Mouse (Mus musculus): ENCODE results near the gene Derl3. TPM values are rescaled to one million over a fixed set of nuclear protein-coding genes. Genes with fewer than 3 reads are reported as not detected.

Derl3 gene
- polyA plus RNA-seq, 1 experiment from 2014 or later = 9.6 TPM

GRCm38 (mm10) chr10:75896208-75896607, 3.0 kb downstream of the Derl3 start:
- H3K36me3 ChIP-seq (ENCODE audit: control insufficient read depth, insufficient read depth, low read length) = peaks cover 9% of the 10 kb centered on the region
- peaks cover 15% of the 10 kb centered on the region for H3K4me1 ChIP-seq (ENCODE audit: control insufficient read depth, insufficient read depth, low read length)
- no peak overlapping the region for H3K4me3 ChIP-seq (replicated peaks; ENCODE audit: low read length)
- H3K27ac ChIP-seq (ENCODE audit: low read length) = no peak overlapping the region
- H3K9ac ChIP-seq (ENCODE audit: low read length) = no peak overlapping the region
- WGBS = 86% methylated on average over 1 of the region's 1 CpGs
- H3K27me3 ChIP-seq (ENCODE audit: control insufficient read depth, insufficient read depth, low read length) = no peaks in the 10 kb centered on the region
- no peak overlapping the region for H3K4me2 ChIP-seq (ENCODE audit: low read depth, low read length)
- ATAC-seq (ENCODE audit: insufficient read depth, low FRiP score) = no peak
- H3K9me3 ChIP-seq (replicated peaks; ENCODE audit: control insufficient read depth, low read length) = no peaks in the 10 kb centered on the region

- peaks cover 15% of the 10 kb centered on the region for H3K4me1 ChIP-seq (ENCODE audit: control insufficient read depth, insufficient read depth, low read length)
- no peak overlapping the region for H3K4me3 ChIP-seq (replicated peaks; ENCODE audit: low read length)
- no peak for ATAC-seq (ENCODE audit: insufficient read depth, low FRiP score)
- no peak overlapping the region for H3K27ac ChIP-seq (ENCODE audit: low read length)
- H3K9ac ChIP-seq (ENCODE audit: low read length) = no peak overlapping the region
- H3K9me3 ChIP-seq (replicated peaks; ENCODE audit: control insufficient read depth, low read length) = no peaks in the 10 kb centered on the region
- H3K4me2 ChIP-seq (ENCODE audit: low read depth, low read length) = no peak overlapping the region
- no peaks in the 10 kb centered on the region for H3K27me3 ChIP-seq (ENCODE audit: control insufficient read depth, insufficient read depth, low read length)
- H3K36me3 ChIP-seq (ENCODE audit: control insufficient read depth, insufficient read depth, low read length) = peaks cover 17% of the 10 kb centered on the region
- 37% methylated on average over 6 of the region's 6 CpGs for WGBS
These were observed 4.2 kb downstream of the Derl3 start for GRCm38 (mm10) chr10:75897373-75897772.

DNA sequence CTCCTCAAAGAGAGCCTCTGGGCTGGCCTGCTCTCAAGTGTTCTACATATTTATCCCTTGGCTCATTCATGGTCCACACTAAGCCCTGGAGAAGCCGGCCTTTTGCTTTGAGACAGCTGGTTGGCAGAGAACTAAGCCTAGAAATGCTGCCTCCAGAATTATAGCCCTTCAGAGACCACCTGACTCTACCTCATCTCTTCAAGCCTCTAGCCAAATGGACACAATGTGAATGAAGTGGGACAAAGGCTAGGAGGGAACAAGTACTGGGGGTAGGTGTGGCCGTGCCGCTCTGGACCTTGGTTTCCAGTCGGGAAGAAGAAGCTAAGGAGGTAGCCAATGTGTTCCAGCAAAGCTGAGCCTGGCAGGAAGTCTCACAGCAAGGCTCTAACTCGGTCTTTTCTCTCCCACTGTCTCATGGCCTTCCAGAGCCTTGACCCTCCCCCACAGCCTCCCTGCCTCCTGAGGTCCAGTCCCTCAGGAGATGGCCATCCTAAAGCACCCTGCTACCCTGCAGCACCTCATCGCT, 4.9 kb downstream of the Derl3 start:
- Histone ChIP-seq H3K4me2 (ENCODE audit: low read depth, low read length) (no peak overlapping the region), H3K9ac (ENCODE audit: low read length) (no peak overlapping the region; the same call in 1 of the 2 replicates), H3K27me3 (ENCODE audit: control insufficient read depth, insufficient read depth, low read length) (no peaks in the 10 kb centered on the region), H3K27ac (ENCODE audit: low read length) (peak overlapping the region; percentile 26; the same call in 1 of the 2 replicates), H3K36me3 (ENCODE audit: control insufficient read depth, insufficient read depth, low read length) (peaks cover 24% of the 10 kb centered on the region), H3K4me1 (ENCODE audit: control insufficient read depth, insufficient read depth, low read length) (peaks cover 15% of the 10 kb centered on the region), H3K9me3 (replicated peaks; ENCODE audit: control insufficient read depth, low read length) (no peaks in the 10 kb centered on the region), H3K4me3 (replicated peaks; ENCODE audit: low read length) (no peak overlapping the region)
- ATAC-seq (ENCODE audit: insufficient read depth, low FRiP score) = no peak
- WGBS = 75% methylated on average over 6 of the region's 6 CpGs

- no peak; the same call in 1 of the 2 replicates for ATAC-seq (ENCODE audit: insufficient read depth, low FRiP score)
- no peak overlapping the region for H3K9ac ChIP-seq (ENCODE audit: low read length)
- WGBS = 45% methylated on average over 3 of the region's 3 CpGs
- no peak overlapping the region for H3K4me3 ChIP-seq (replicated peaks; ENCODE audit: low read length)
- H3K9me3 ChIP-seq (replicated peaks; ENCODE audit: control insufficient read depth, low read length) = no peaks in the 10 kb centered on the region
- peak overlapping the region; percentile 26; the same call in 1 of the 2 replicates for H3K27ac ChIP-seq (ENCODE audit: low read length)
- H3K27me3 ChIP-seq (ENCODE audit: control insufficient read depth, insufficient read depth, low read length) = no peaks in the 10 kb centered on the region
- H3K36me3 ChIP-seq (ENCODE audit: control insufficient read depth, insufficient read depth, low read length) = peaks cover 25% of the 10 kb centered on the region
- H3K4me2 ChIP-seq (ENCODE audit: low read depth, low read length) = no peak overlapping the region
- peaks cover 9% of the 10 kb centered on the region for H3K4me1 ChIP-seq (ENCODE audit: control insufficient read depth, insufficient read depth, low read length)
These were observed 5.6 kb downstream of the Derl3 start for GRCm38 (mm10) chr10:75898846-75899245.

DNA sequence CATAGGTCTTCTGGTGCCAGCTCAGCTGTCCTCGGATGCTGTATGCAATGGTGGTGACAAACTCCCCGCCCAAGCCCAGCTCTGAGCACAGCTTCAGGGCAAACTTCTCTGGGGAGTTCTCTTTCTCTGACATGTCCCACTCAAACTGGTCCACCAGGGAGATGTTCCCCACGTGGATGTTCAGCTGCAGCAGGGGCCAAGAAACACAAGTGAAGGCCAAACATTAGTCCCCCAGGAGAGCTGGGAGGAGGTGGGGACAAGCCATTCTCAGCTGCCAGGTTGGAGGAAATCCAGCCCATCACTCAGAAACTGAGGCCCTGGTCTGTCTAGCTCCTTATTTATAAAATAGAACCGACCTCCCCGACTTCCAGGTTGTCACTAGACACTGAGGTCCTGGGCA, 11.2 kb downstream of the Derl3 start:
- ATAC-seq (ENCODE audit: insufficient read depth, low FRiP score) = no peak
- Histone ChIP-seq H3K36me3 (ENCODE audit: control insufficient read depth, insufficient read depth, low read length) (peaks cover 28% of the 10 kb centered on the region; the same call in 1 of the 2 replicates), H3K9me3 (replicated peaks; ENCODE audit: control insufficient read depth, low read length) (no peaks in the 10 kb centered on the region), H3K4me3 (replicated peaks; ENCODE audit: low read length) (no peak overlapping the region), H3K4me1 (ENCODE audit: control insufficient read depth, insufficient read depth, low read length) (no peaks in the 10 kb centered on the region), H3K4me2 (ENCODE audit: low read depth, low read length) (no peak overlapping the region), H3K27me3 (ENCODE audit: control insufficient read depth, insufficient read depth, low read length) (no peaks in the 10 kb centered on the region), H3K9ac (ENCODE audit: low read length) (no peak overlapping the region), H3K27ac (ENCODE audit: low read length) (no peak overlapping the region)
- 85% methylated on average over 5 of the region's 5 CpGs for WGBS

GRCm38 (mm10) chr10:75906882-75907281, 13.7 kb downstream of the Derl3 start:
- no peaks in the 10 kb centered on the region for H3K27me3 ChIP-seq (ENCODE audit: control insufficient read depth, insufficient read depth, low read length)
- WGBS = 87% methylated on average over 4 of the region's 4 CpGs
- H3K9me3 ChIP-seq (replicated peaks; ENCODE audit: control insufficient read depth, low read length) = no peaks in the 10 kb centered on the region
- H3K27ac ChIP-seq (ENCODE audit: low read length) = no peak overlapping the region
- H3K36me3 ChIP-seq (ENCODE audit: control insufficient read depth, insufficient read depth, low read length) = peaks cover 36% of the 10 kb centered on the region
- no peak overlapping the region for H3K4me2 ChIP-seq (ENCODE audit: low read depth, low read length)
- H3K9ac ChIP-seq (ENCODE audit: low read length) = no peak overlapping the region
- H3K4me3 ChIP-seq (replicated peaks; ENCODE audit: low read length) = no peak overlapping the region
- no peak for ATAC-seq (ENCODE audit: insufficient read depth, low FRiP score)
- no peaks in the 10 kb centered on the region for H3K4me1 ChIP-seq (ENCODE audit: control insufficient read depth, insufficient read depth, low read length)

GRCm38 (mm10) chr10:75910698-75911097, 17.5 kb downstream of the Derl3 start:
- H3K4me3 ChIP-seq (replicated peaks; ENCODE audit: low read length) = no peak overlapping the region
- 84% methylated on average over 2 of the region's 2 CpGs for WGBS
- H3K4me1 ChIP-seq (ENCODE audit: control insufficient read depth, insufficient read depth, low read length) = no peaks in the 10 kb centered on the region
- H3K36me3 ChIP-seq (ENCODE audit: control insufficient read depth, insufficient read depth, low read length) = peaks cover 18% of the 10 kb centered on the region
- no peaks in the 10 kb centered on the region for H3K9me3 ChIP-seq (replicated peaks; ENCODE audit: control insufficient read depth, low read length)
- no peak overlapping the region for H3K4me2 ChIP-seq (ENCODE audit: low read depth, low read length)
- H3K27ac ChIP-seq (ENCODE audit: low read length) = no peak overlapping the region
- no peak for ATAC-seq (ENCODE audit: insufficient read depth, low FRiP score)
- no peak overlapping the region for H3K9ac ChIP-seq (ENCODE audit: low read length)
- H3K27me3 ChIP-seq (ENCODE audit: control insufficient read depth, insufficient read depth, low read length) = no peaks in the 10 kb centered on the region

DNA sequence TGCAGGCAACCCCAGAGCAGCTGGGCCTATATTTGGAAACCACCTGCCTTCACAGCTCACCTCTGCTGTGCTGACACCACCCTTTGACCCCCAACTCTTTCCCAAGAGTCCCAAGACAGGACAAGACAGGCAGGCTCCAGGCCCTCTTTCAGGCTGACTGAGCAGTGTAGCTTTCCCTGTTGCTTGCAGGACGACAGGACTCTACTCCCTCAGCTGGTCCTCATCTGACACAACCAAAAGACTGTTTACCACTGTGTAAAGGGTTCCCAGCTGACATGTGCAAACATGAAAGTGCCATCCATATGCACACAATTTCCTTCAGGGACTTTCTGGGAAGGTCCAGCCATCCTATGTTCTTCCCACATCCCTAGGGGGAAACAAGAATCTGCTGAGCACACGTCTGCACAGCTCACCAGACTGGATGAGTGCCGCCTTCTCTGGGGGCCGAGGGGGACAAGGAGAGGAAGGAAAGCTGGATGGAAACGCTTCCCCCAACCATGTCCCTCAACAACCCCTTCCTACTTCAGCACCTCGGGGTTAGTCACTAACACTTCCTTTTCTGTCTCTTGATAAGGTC, 19.9 kb downstream of the Derl3 start:
- H3K27me3 ChIP-seq (ENCODE audit: control insufficient read depth, insufficient read depth, low read length) = no peaks in the 10 kb centered on the region
- peaks cover 21% of the 10 kb centered on the region for H3K36me3 ChIP-seq (ENCODE audit: control insufficient read depth, insufficient read depth, low read length)
- no peak overlapping the region for H3K4me2 ChIP-seq (ENCODE audit: low read depth, low read length)
- H3K9me3 ChIP-seq (replicated peaks; ENCODE audit: control insufficient read depth, low read length) = no peaks in the 10 kb centered on the region
- H3K4me3 ChIP-seq (replicated peaks; ENCODE audit: low read length) = no peak overlapping the region
- 61% methylated on average over 6 of the region's 6 CpGs for WGBS
- no peaks in the 10 kb centered on the region for H3K4me1 ChIP-seq (ENCODE audit: control insufficient read depth, insufficient read depth, low read length)
- no peak overlapping the region for H3K9ac ChIP-seq (ENCODE audit: low read length)
- no peak overlapping the region for H3K27ac ChIP-seq (ENCODE audit: low read length)
- no peak for ATAC-seq (ENCODE audit: insufficient read depth, low FRiP score)

DNA sequence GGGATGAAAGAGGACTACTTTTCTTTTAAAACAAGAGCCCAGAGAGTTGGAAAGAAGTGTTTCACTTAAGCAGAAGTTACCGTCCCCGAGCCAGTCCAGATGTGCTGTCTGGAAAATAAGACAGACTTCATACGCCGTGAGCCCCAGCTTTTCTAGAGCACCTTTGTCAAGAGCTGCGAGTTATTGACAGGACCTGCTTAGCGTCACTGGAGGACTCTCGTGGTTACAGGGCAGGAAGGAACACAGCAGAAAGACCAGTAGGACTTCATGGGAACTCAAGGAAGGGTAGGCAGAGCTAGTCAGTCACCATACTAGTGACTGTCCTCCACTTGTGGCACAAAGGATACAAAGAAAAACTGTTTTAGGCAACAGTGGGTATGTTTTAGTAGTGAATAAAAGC, 22.3 kb downstream of the Derl3 start:
- Histone ChIP-seq H3K9ac (ENCODE audit: low read length) (no peak overlapping the region), H3K27ac (ENCODE audit: low read length) (no peak overlapping the region), H3K4me1 (ENCODE audit: control insufficient read depth, insufficient read depth, low read length) (peaks cover 8% of the 10 kb centered on the region), H3K36me3 (ENCODE audit: control insufficient read depth, insufficient read depth, low read length) (peaks cover 13% of the 10 kb centered on the region), H3K4me3 (replicated peaks; ENCODE audit: low read length) (no peak overlapping the region), H3K4me2 (ENCODE audit: low read depth, low read length) (no peak overlapping the region), H3K9me3 (replicated peaks; ENCODE audit: control insufficient read depth, low read length) (no peaks in the 10 kb centered on the region), H3K27me3 (ENCODE audit: control insufficient read depth, insufficient read depth, low read length) (no peaks in the 10 kb centered on the region)
- WGBS = 73% methylated on average over 7 of the region's 7 CpGs
- no peak for ATAC-seq (ENCODE audit: insufficient read depth, low FRiP score)

Data from stomach, embryonic 16.5 days (tissue).